Mouse (Mus musculus): ENCODE measurements at regions not wholly inside any gene's neighbourhood (a gene's known extent, or its start where the extent isn't known, plus 50 kb on each side); places are given as distances from the start of the nearest gene placed in this dataset.

- Histone ChIP-seq H3K27me3 (ENCODE audit: control insufficient read depth, insufficient read depth, low read length) (no peaks in the 10 kb centered on the region), H3K4me3 (ENCODE audit: low read depth, low read length) (no peak overlapping the region), H3K9me3 (ENCODE audit: control insufficient read depth, low read length) (no peaks in the 10 kb centered on the region), H3K27ac (ENCODE audit: low read depth, low read length) (no peak overlapping the region), H3K36me3 (ENCODE audit: control insufficient read depth, insufficient read depth, low read length) (no peaks in the 10 kb centered on the region), H3K4me2 (replicated peaks; ENCODE audit: low read depth, low read length) (no peak overlapping the region), H3K9ac (ENCODE audit: low read depth, low read length) (no peak overlapping the region), H3K4me1 (replicated peaks; ENCODE audit: control insufficient read depth, insufficient read depth, low read length) (no peaks in the 10 kb centered on the region)
- WGBS, result 84% methylated on average over 8 of the region's 8 CpGs
- ATAC-seq (ENCODE audit: low FRiP score), result no peak
- DNase-seq (ENCODE audit: low spot score), result no peak
Observed at GRCm38 (mm10) chr2:117989215-117989614, 122.5 kb upstream of the Thbs1 start.

- ATAC-seq (ENCODE audit: low FRiP score) (no peak), DNase-seq (ENCODE audit: low spot score) (peak; percentile 9)
- H3K9ac ChIP-seq (ENCODE audit: low read depth, low read length), result no peak overlapping the region
- no peaks in the 10 kb centered on the region for H3K27me3 ChIP-seq (ENCODE audit: control insufficient read depth, insufficient read depth, low read length)
- no peak overlapping the region for H3K27ac ChIP-seq (ENCODE audit: low read depth, low read length)
- no peaks in the 10 kb centered on the region for H3K9me3 ChIP-seq (ENCODE audit: control insufficient read depth, low read length)
- no peaks in the 10 kb centered on the region for H3K36me3 ChIP-seq (ENCODE audit: control insufficient read depth, insufficient read depth, low read length)
- H3K4me3 ChIP-seq (ENCODE audit: low read depth, low read length), result no peak overlapping the region
- 83% methylated on average over 14 of the region's 14 CpGs for WGBS
- no peak overlapping the region for H3K4me2 ChIP-seq (replicated peaks; ENCODE audit: low read depth, low read length)
- no peaks in the 10 kb centered on the region for H3K4me1 ChIP-seq (replicated peaks; ENCODE audit: control insufficient read depth, insufficient read depth, low read length)
Observed at GRCm38 (mm10) chr2:117996130-117997083, 115.3 kb upstream of the Thbs1 start.

GRCm38 (mm10) chr2:117999641-118000040, 112.0 kb upstream of the Thbs1 start:
- H3K4me1 ChIP-seq (replicated peaks; ENCODE audit: control insufficient read depth, insufficient read depth, low read length), result no peaks in the 10 kb centered on the region
- no peaks in the 10 kb centered on the region for H3K27me3 ChIP-seq (ENCODE audit: control insufficient read depth, insufficient read depth, low read length)
- DNase-seq (ENCODE audit: low spot score) (no peak), ATAC-seq (ENCODE audit: low FRiP score) (no peak)
- no peak overlapping the region for H3K9ac ChIP-seq (ENCODE audit: low read depth, low read length)
- no peak overlapping the region for H3K4me2 ChIP-seq (replicated peaks; ENCODE audit: low read depth, low read length)
- H3K4me3 ChIP-seq (ENCODE audit: low read depth, low read length), result no peak overlapping the region
- no peaks in the 10 kb centered on the region for H3K9me3 ChIP-seq (ENCODE audit: control insufficient read depth, low read length)
- H3K36me3 ChIP-seq (ENCODE audit: control insufficient read depth, insufficient read depth, low read length), result no peaks in the 10 kb centered on the region
- no peak overlapping the region for H3K27ac ChIP-seq (ENCODE audit: low read depth, low read length)
- 80% methylated on average over 6 of the region's 6 CpGs for whole genome bisulfite sequencing

- ATAC-seq (ENCODE audit: low FRiP score), result no peak
- Histone ChIP-seq H3K4me2 (replicated peaks; ENCODE audit: low read depth, low read length) (no peak overlapping the region), H3K27me3 (ENCODE audit: control insufficient read depth, insufficient read depth, low read length) (no peaks in the 10 kb centered on the region), H3K9ac (ENCODE audit: low read depth, low read length) (no peak overlapping the region), H3K9me3 (ENCODE audit: control insufficient read depth, low read length) (no peaks in the 10 kb centered on the region), H3K36me3 (ENCODE audit: control insufficient read depth, insufficient read depth, low read length) (no peaks in the 10 kb centered on the region), H3K27ac (ENCODE audit: low read depth, low read length) (no peak overlapping the region), H3K4me1 (replicated peaks; ENCODE audit: control insufficient read depth, insufficient read depth, low read length) (no peaks in the 10 kb centered on the region), H3K4me3 (ENCODE audit: low read depth, low read length) (no peak overlapping the region)
- WGBS, result 90% methylated on average over 5 of the region's 5 CpGs
- no peak for DNase-seq (ENCODE audit: low spot score)
Observed at GRCm38 (mm10) chr2:118004191-118004590, 107.5 kb upstream of the Thbs1 start.

- WGBS, result 52% methylated on average over 10 of the region's 10 CpGs
- ATAC-seq (ENCODE audit: low FRiP score), result no peak
- no peak overlapping the region for H3K27ac ChIP-seq (ENCODE audit: low read depth, low read length)
- H3K9ac ChIP-seq (ENCODE audit: low read depth, low read length), result no peak overlapping the region
- H3K36me3 ChIP-seq (ENCODE audit: control insufficient read depth, insufficient read depth, low read length), result no peaks in the 10 kb centered on the region
- no peaks in the 10 kb centered on the region for H3K27me3 ChIP-seq (ENCODE audit: control insufficient read depth, insufficient read depth, low read length)
- H3K4me3 ChIP-seq (ENCODE audit: low read depth, low read length), result no peak overlapping the region
- H3K9me3 ChIP-seq (ENCODE audit: control insufficient read depth, low read length), result no peaks in the 10 kb centered on the region
- no peak overlapping the region for H3K4me2 ChIP-seq (replicated peaks; ENCODE audit: low read depth, low read length)
- peak; percentile 9 for DNase-seq (ENCODE audit: low spot score)
- H3K4me1 ChIP-seq (replicated peaks; ENCODE audit: control insufficient read depth, insufficient read depth, low read length), result no peaks in the 10 kb centered on the region
Observed at GRCm38 (mm10) chr2:118007539-118008427, 103.9 kb upstream of the Thbs1 start.

GRCm38 (mm10) chr2:118011679-118012078, 100.0 kb upstream of the Thbs1 start:
- Histone ChIP-seq H3K9me3 (ENCODE audit: control insufficient read depth, low read length) (no peaks in the 10 kb centered on the region), H3K4me2 (replicated peaks; ENCODE audit: low read depth, low read length) (no peak overlapping the region), H3K27me3 (ENCODE audit: control insufficient read depth, insufficient read depth, low read length) (no peaks in the 10 kb centered on the region), H3K4me1 (replicated peaks; ENCODE audit: control insufficient read depth, insufficient read depth, low read length) (no peaks in the 10 kb centered on the region), H3K4me3 (ENCODE audit: low read depth, low read length) (no peak overlapping the region), H3K36me3 (ENCODE audit: control insufficient read depth, insufficient read depth, low read length) (no peaks in the 10 kb centered on the region), H3K27ac (ENCODE audit: low read depth, low read length) (no peak overlapping the region), H3K9ac (ENCODE audit: low read depth, low read length) (no peak overlapping the region)
- no peak for DNase-seq (ENCODE audit: low spot score)
- 89% methylated on average over 7 of the region's 7 CpGs for WGBS
- no peak for ATAC-seq (ENCODE audit: low FRiP score)

GRCm38 (mm10) chr2:118012211-118012610, 99.5 kb upstream of the Thbs1 start:
- no peaks in the 10 kb centered on the region for H3K36me3 ChIP-seq (ENCODE audit: control insufficient read depth, insufficient read depth, low read length)
- H3K27me3 ChIP-seq (ENCODE audit: control insufficient read depth, insufficient read depth, low read length), result no peaks in the 10 kb centered on the region
- H3K4me3 ChIP-seq (ENCODE audit: low read depth, low read length), result no peak overlapping the region
- ATAC-seq (ENCODE audit: low FRiP score) (no peak), DNase-seq (ENCODE audit: low spot score) (no peak)
- H3K27ac ChIP-seq (ENCODE audit: low read depth, low read length), result no peak overlapping the region
- H3K9me3 ChIP-seq (ENCODE audit: control insufficient read depth, low read length), result no peaks in the 10 kb centered on the region
- H3K9ac ChIP-seq (ENCODE audit: low read depth, low read length), result no peak overlapping the region
- no peak overlapping the region for H3K4me2 ChIP-seq (replicated peaks; ENCODE audit: low read depth, low read length)
- 83% methylated on average over 3 of the region's 3 CpGs for WGBS
- no peaks in the 10 kb centered on the region for H3K4me1 ChIP-seq (replicated peaks; ENCODE audit: control insufficient read depth, insufficient read depth, low read length)

GRCm38 (mm10) chr2:118013156-118013555, 98.5 kb upstream of the Thbs1 start:
- no peaks in the 10 kb centered on the region for H3K27me3 ChIP-seq (ENCODE audit: control insufficient read depth, insufficient read depth, low read length)
- no peak overlapping the region for H3K9ac ChIP-seq (ENCODE audit: low read depth, low read length)
- no peaks in the 10 kb centered on the region for H3K36me3 ChIP-seq (ENCODE audit: control insufficient read depth, insufficient read depth, low read length)
- no peak overlapping the region for H3K27ac ChIP-seq (ENCODE audit: low read depth, low read length)
- DNase-seq (ENCODE audit: low spot score), result no peak
- H3K4me2 ChIP-seq (replicated peaks; ENCODE audit: low read depth, low read length), result no peak overlapping the region
- 80% methylated on average over 3 of the region's 3 CpGs for WGBS
- ATAC-seq (ENCODE audit: low FRiP score), result no peak
- H3K4me3 ChIP-seq (ENCODE audit: low read depth, low read length), result no peak overlapping the region
- H3K4me1 ChIP-seq (replicated peaks; ENCODE audit: control insufficient read depth, insufficient read depth, low read length), result no peaks in the 10 kb centered on the region
- H3K9me3 ChIP-seq (ENCODE audit: control insufficient read depth, low read length), result no peaks in the 10 kb centered on the region
